Comparison of ENCODE assay signal across 25 mouse cellular contexts in genomic region chr3:8743650-8744049, GRCm38 (mm10).
DNase-seq lines count a peak whose midpoint lies in the region; ATAC-seq and TF ChIP-seq lines count a peak whose summit lies in the region.
"Had no signal": no experiment of that assay in that cellular context is flagged by ENCODE, and none has a peak within 500 bp of the region (broad histone marks: within the 10 kb centered on the region; RNA-seq: fewer than 3 reads in every experiment).

No protein-coding gene starts in this region.

- H3K4me3 ChIP-seq in forebrain, postnatal 0 days (ENCODE audit: low read depth, low read length): no peak overlapping the region
- no peak overlapping the region for H3K4me3 ChIP-seq in forebrain, embryonic 13.5 days
- no peak overlapping the region for H3K4me3 ChIP-seq in heart, embryonic 12.5 days
- H3K4me3 ChIP-seq in heart, embryonic 10.5 days: no peak overlapping the region
- H3K4me3 ChIP-seq in hindbrain, postnatal 0 days (ENCODE audit: low read length): no peak overlapping the region
- no peak overlapping the region for H3K4me3 ChIP-seq in hindbrain, embryonic 13.5 days
- H3K4me3 ChIP-seq: embryonic facial prominence, embryonic 10.5 days; embryonic facial prominence, embryonic 12.5 days; forebrain, embryonic 12.5 days had no signal

- H3K4me2 ChIP-seq in forebrain, postnatal 0 days (ENCODE audit: low read depth): no peak overlapping the region
- H3K4me2 ChIP-seq in forebrain, embryonic 13.5 days: no peak overlapping the region
- no peak overlapping the region for H3K4me2 ChIP-seq in heart, embryonic 12.5 days
- no peak overlapping the region for H3K4me2 ChIP-seq in hindbrain, postnatal 0 days (ENCODE audit: low read depth, low read length)
- H3K4me2 ChIP-seq in hindbrain, embryonic 13.5 days: no peak overlapping the region
- H3K4me2 ChIP-seq: embryonic facial prominence, embryonic 12.5 days; forebrain, embryonic 12.5 days had no signal

- no peak overlapping the region for H3K9ac ChIP-seq in forebrain, postnatal 0 days
- no peak overlapping the region for H3K9ac ChIP-seq in forebrain, embryonic 13.5 days
- H3K9ac ChIP-seq in heart, embryonic 12.5 days: 0 out of 2 replicates have a peak overlapping the region, but pooled peaks have one; percentile 24
- no peak overlapping the region for H3K9ac ChIP-seq in hindbrain, postnatal 0 days (replicated peaks; ENCODE audit: low read length)
- H3K9ac ChIP-seq in hindbrain, embryonic 13.5 days: no peak overlapping the region
- H3K9ac ChIP-seq: embryonic facial prominence, embryonic 12.5 days; forebrain, embryonic 12.5 days had no signal

- peak; percentile 34 to 43 for DNase-seq in cerebellum, postnatal 10 days
- DNase-seq in cerebellum, adult 11-12 months: no peak
- DNase-seq in forebrain, postnatal 0 days: no peak
- DNase-seq in heart, embryonic 10.5 days (ENCODE audit: low spot score): no peak
- DNase-seq in hindbrain, postnatal 0 days (ENCODE audit: low spot score): no peak
- DNase-seq: adrenal gland, adult 8-10 months; adrenal gland, postnatal 14 days; adrenal gland, postnatal 36 days; B cell, adult 2 months; cerebellum, adult 18-20 months; cerebellum, adult 8-10 months; cerebellum, adult 9-11 months; cerebellum, postnatal 25 days had no signal

- no peak overlapping the region for H3K27ac ChIP-seq in forebrain, postnatal 0 days (ENCODE audit: low read depth, low read length)
- H3K27ac ChIP-seq in forebrain, embryonic 13.5 days: no peak overlapping the region
- H3K27ac ChIP-seq in heart, embryonic 12.5 days (ENCODE audit: poor library complexity, severe bottlenecking): no peak overlapping the region
- no peak overlapping the region for H3K27ac ChIP-seq in heart, embryonic 10.5 days
- H3K27ac ChIP-seq in hindbrain, postnatal 0 days: no peak overlapping the region
- no peak overlapping the region for H3K27ac ChIP-seq in hindbrain, embryonic 13.5 days
- H3K27ac ChIP-seq: embryonic facial prominence, embryonic 10.5 days; embryonic facial prominence, embryonic 12.5 days; forebrain, embryonic 12.5 days had no signal

- no peaks in the 10 kb centered on the region for H3K36me3 ChIP-seq in forebrain, postnatal 0 days (ENCODE audit: insufficient read depth)
- no peaks in the 10 kb centered on the region for H3K36me3 ChIP-seq in forebrain, embryonic 13.5 days (ENCODE audit: poor library complexity, severe bottlenecking)
- H3K36me3 ChIP-seq in heart, embryonic 12.5 days: no peaks in the 10 kb centered on the region
- no peaks in the 10 kb centered on the region for H3K36me3 ChIP-seq in heart, embryonic 10.5 days
- no peaks in the 10 kb centered on the region for H3K36me3 ChIP-seq in hindbrain, postnatal 0 days (ENCODE audit: insufficient read depth, low read length)
- no peaks in the 10 kb centered on the region for H3K36me3 ChIP-seq in hindbrain, embryonic 13.5 days
- H3K36me3 ChIP-seq: embryonic facial prominence, embryonic 10.5 days; embryonic facial prominence, embryonic 12.5 days; forebrain, embryonic 12.5 days; G1E had no signal

- no peaks in the 10 kb centered on the region for H3K4me1 ChIP-seq in forebrain, postnatal 0 days (ENCODE audit: insufficient read depth)
- no peaks in the 10 kb centered on the region for H3K4me1 ChIP-seq in forebrain, embryonic 13.5 days
- peaks cover 27% of the 10 kb centered on the region for H3K4me1 ChIP-seq in heart, embryonic 12.5 days (replicated peaks)
- peaks cover 28% of the 10 kb centered on the region for H3K4me1 ChIP-seq in heart, embryonic 10.5 days
- no peaks in the 10 kb centered on the region for H3K4me1 ChIP-seq in hindbrain, postnatal 0 days (ENCODE audit: insufficient read depth, low read length)
- H3K4me1 ChIP-seq in hindbrain, embryonic 13.5 days (replicated peaks): no peaks in the 10 kb centered on the region
- H3K4me1 ChIP-seq: embryonic facial prominence, embryonic 12.5 days; forebrain, embryonic 12.5 days had no signal

- ATAC-seq in forebrain, postnatal 0 days: peak; percentile 27; the same call in 1 of the 2 replicates
- no peak for ATAC-seq in forebrain, embryonic 13.5 days
- ATAC-seq in heart, embryonic 12.5 days (ENCODE audit: insufficient number of reproducible peaks, low FRiP score): no peak
- ATAC-seq in hindbrain, postnatal 0 days: peak; percentile 57; the same call in 1 of the 2 replicates
- no peak for ATAC-seq in hindbrain, embryonic 13.5 days (ENCODE audit: low FRiP score)
- ATAC-seq: activated CD4-positive, CD25-positive, alpha-beta regulatory T cell, adult 4 months; CD4-positive, CD25-positive, alpha-beta regulatory T cell, adult 4 months; forebrain, embryonic 16.5 days; Patski had no signal

- no peaks in the 10 kb centered on the region for H3K27me3 ChIP-seq in forebrain, postnatal 0 days (ENCODE audit: insufficient read depth, low read length)
- no peaks in the 10 kb centered on the region for H3K27me3 ChIP-seq in forebrain, embryonic 13.5 days
- no peaks in the 10 kb centered on the region for H3K27me3 ChIP-seq in heart, embryonic 12.5 days (replicated peaks)
- H3K27me3 ChIP-seq in heart, embryonic 10.5 days (ENCODE audit: insufficient read depth, poor library complexity, severe bottlenecking): no peaks in the 10 kb centered on the region
- H3K27me3 ChIP-seq in hindbrain, postnatal 0 days (ENCODE audit: insufficient read depth, low read length): no peaks in the 10 kb centered on the region
- 0 out of 2 replicates have a peak, but pooled peaks cover 4% of the 10 kb centered on the region for H3K27me3 ChIP-seq in hindbrain, embryonic 13.5 days
- H3K27me3 ChIP-seq: CH12.LX; embryonic facial prominence, embryonic 12.5 days; forebrain, embryonic 12.5 days; Patski had no signal

- 55% methylated on average over 7 of the region's 7 CpGs for WGBS in forebrain, postnatal 0 days
- WGBS in forebrain, embryonic 13.5 days: 75% methylated on average over 7 of the region's 7 CpGs
- 67% methylated on average over 7 of the region's 7 CpGs for WGBS in heart, embryonic 12.5 days
- 79% methylated on average over 7 of the region's 7 CpGs for WGBS in heart, embryonic 10.5 days
- WGBS in hindbrain, postnatal 0 days: 73% methylated on average over 7 of the region's 7 CpGs
- WGBS in hindbrain, embryonic 13.5 days: 80% methylated on average over 7 of the region's 7 CpGs

- TF ChIP-seq CTCF in forebrain, postnatal 0 days (IDR thresholded peaks at IDR 0.05; ENCODE audit: low read depth): no peak
- TF ChIP-seq CTCF in hindbrain, postnatal 0 days (IDR thresholded peaks at IDR 0.05; ENCODE audit: low read depth): no peak

- H3K9me3 ChIP-seq in forebrain, postnatal 0 days (ENCODE audit: low read length): no peaks in the 10 kb centered on the region
- H3K9me3 ChIP-seq in forebrain, embryonic 13.5 days (replicated peaks): no peaks in the 10 kb centered on the region
- H3K9me3 ChIP-seq in heart, embryonic 12.5 days (replicated peaks): no peaks in the 10 kb centered on the region
- H3K9me3 ChIP-seq in heart, embryonic 10.5 days: no peaks in the 10 kb centered on the region
- no peaks in the 10 kb centered on the region for H3K9me3 ChIP-seq in hindbrain, postnatal 0 days (ENCODE audit: low read length)
- no peaks in the 10 kb centered on the region for H3K9me3 ChIP-seq in hindbrain, embryonic 13.5 days
- H3K9me3 ChIP-seq: embryonic facial prominence, embryonic 10.5 days; embryonic facial prominence, embryonic 12.5 days; forebrain, embryonic 12.5 days; G1E had no signal

Comparison
In these comparisons a context has a peak if more than half of its experiments do, and no peak if none do; other contexts are left out.
1. DNase-seq: peak in cerebellum, postnatal 10 days (2 of 2); none in cerebellum, adult 11-12 months (single experiment), forebrain, postnatal 0 days (single experiment), heart, embryonic 10.5 days (single experiment) and hindbrain, postnatal 0 days (single experiment).
2. ATAC-seq: peak in forebrain, postnatal 0 days (single experiment) and hindbrain, postnatal 0 days (single experiment); none in forebrain, embryonic 13.5 days (single experiment), heart, embryonic 12.5 days (single experiment) and hindbrain, embryonic 13.5 days (single experiment).